Mouse (Mus musculus) cerebellum, adult 9-10 months (tissue): ENCODE data around the gene Sirt3.
"Not testable (repeated sequence)": the region's sequence is repeated elsewhere in the genome, so short reads cannot be mapped to it uniquely, and the experiment has no call there.

ENCODE experiments used
- DNase-seq: peaks from one replicate; pipeline ENCODE4 v3.0.0; 2022

Sirt3 gene

GRCm38 (mm10) chr7:140894611-140895010 is 12.5 kb upstream of the Sirt3 start:
- DNase-seq: no peak

- no peak for DNase-seq
Measured at GRCm38 (mm10) chr7:140894031-140894430, 11.9 kb upstream of the Sirt3 start.

- DNase-seq: not testable (repeated sequence)
Measured at GRCm38 (mm10) chr7:140890636-140891035, 8.5 kb upstream of the Sirt3 start.

GRCm38 (mm10) chr7:140882469-140882803 is 327 bp upstream of the Sirt3 start:
- no peak for DNase-seq

- DNase-seq: no peak
Measured at GRCm38 (mm10) chr7:140880865-140881515, 1.1 kb downstream of the Sirt3 start.

DNA sequence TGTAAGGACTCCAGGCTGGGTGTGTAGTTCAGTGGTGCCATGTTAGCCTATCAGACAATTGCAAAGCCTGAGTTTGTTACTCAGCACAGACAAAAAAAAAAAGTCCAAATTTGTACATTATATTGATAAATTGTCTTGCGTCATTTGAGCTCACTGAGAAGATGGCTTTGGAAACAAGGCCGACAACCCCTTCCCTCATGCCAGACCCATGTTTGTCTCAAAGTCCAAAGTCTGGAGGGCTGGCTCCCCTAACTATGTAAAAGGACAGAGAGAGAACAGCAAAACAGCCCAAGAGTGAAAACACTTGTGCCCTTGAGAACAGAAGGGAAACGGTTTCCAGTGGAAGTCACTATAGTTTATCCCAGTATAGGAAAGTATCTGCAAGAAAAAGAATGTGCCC is 1.7 kb downstream of the Sirt3 start:
- DNase-seq: no peak

- no peak for DNase-seq
Measured at GRCm38 (mm10) chr7:140879355-140879754, 2.8 kb downstream of the Sirt3 start.

- no peak for DNase-seq
Measured at GRCm38 (mm10) chr7:140877364-140877763, 4.7 kb downstream of the Sirt3 start.

DNA sequence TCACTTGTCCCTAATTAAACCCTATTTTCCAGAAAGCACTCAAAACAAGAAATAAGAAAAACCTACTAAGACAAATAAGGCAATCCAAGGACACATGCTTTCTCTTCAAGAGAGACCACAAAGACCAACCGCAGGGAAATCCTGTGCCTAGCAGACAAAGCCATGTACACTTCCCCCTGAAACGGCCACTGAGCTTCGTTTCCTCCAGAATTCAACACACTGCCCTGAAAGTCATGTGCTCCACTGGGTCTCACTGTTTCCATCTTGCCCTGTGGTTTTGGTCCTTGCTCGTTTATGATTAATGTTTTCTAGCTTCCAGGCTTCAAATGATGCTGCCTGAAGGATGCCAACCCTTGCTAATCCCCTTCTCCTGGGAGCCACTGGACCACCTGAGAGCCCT is 7.9 kb downstream of the Sirt3 start:
- DNase-seq: no peak

- no peak for DNase-seq
Measured at GRCm38 (mm10) chr7:140864761-140865160, 17.3 kb downstream of the Sirt3 start.

DNA sequence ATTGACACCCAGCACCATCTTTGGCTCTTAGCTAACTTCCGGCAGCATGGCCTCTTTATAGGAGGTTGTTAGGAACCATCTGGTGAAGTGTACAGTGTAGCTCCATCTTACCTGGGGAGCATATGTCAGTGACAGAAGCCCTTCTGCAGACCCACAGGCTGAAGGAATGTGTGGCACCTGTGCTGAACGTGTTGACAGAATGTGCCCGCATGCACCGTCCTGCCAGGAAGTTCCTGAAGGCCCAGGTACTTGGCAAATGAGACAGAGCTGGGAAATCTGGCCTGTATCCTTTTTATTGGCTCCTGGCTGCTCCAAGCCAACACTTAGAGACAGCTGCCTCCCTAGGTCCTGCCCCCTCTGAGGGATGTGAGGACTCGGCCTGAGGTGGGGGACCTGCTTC is 21.4 kb downstream of the Sirt3 start:
- DNase-seq: no peak

GRCm38 (mm10) chr7:140859997-140860396 is 22.1 kb downstream of the Sirt3 start:
- DNase-seq: no peak

- DNase-seq: no peak
Measured at GRCm38 (mm10) chr7:140858746-140859145, 23.4 kb downstream of the Sirt3 start.

GRCm38 (mm10) chr7:140857550-140858505 is 24.3 kb downstream of the Sirt3 start, which contains the start of gene Bet1l:
Gene Bet1l, minus strand, starts transcription at chr7:140857577.
- DNase-seq: no peak

GRCm38 (mm10) chr7:140856785-140857549 is 25.1 kb downstream of the Sirt3 start, which contains the start of gene Ric8a:
Gene Ric8a, plus strand, starts transcription at chr7:140856957.
- peak; percentile 87 for DNase-seq

- peak; percentile 89 for DNase-seq
Measured at GRCm38 (mm10) chr7:140855860-140856784, 26.0 kb downstream of the Sirt3 start, which contains the start of gene Gm45785. Gene Gm45785, minus strand, starts transcription at chr7:140856331.

GRCm38 (mm10) chr7:140855181-140855580 is 26.9 kb downstream of the Sirt3 start:
- no peak for DNase-seq

DNA sequence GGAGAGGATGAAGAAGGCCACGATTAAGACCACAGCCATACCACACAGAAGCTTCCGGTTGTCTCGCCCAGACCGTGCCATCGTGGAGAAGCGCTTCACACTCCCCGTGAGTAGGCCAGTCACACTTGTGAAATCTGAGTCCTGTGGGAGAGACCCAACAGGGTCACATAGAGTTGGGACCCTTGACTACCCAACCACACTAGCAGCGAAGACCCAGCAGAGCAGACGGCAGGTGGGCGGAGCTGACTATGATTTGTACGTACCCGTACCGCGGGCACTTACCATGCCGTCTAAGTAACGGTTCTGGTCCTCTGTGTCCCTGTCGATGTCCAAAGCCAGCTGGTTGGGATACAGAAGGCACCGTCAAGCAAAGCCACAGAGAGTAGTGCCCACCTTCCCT is 27.6 kb downstream of the Sirt3 start:
- no peak for DNase-seq

GRCm38 (mm10) chr7:140853386-140853785 is 28.7 kb downstream of the Sirt3 start:
- no peak for DNase-seq

- no peak for DNase-seq
Measured at GRCm38 (mm10) chr7:140851916-140852315, 30.2 kb downstream of the Sirt3 start.

DNA sequence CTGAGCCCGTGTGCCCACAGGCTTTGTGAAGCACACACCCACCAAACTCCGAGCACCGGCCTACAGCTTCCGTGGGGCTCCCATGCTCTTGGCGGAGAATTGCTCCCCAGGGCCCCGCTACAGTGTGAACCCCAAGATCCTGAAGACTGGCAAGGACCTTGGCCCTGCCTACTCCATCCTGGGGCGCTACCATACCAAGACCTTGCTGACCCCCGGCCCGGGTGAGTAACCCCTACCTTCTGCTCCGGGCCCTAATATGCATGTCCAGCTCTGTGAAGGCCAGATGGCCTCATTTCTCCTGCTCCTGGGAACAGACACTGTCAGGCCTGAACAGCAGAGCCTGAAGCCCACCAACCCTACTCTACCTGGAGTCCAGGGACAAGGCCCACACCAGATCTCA is 33.5 kb downstream of the Sirt3 start:
- DNase-seq: no peak
